Mouse (Mus musculus) olfactory bulb, adult 2 months (tissue): Measurements from ENCODE around the gene Cyp46a1. TPM values are rescaled to one million over a fixed set of nuclear protein-coding genes. Genes with fewer than 3 reads are reported as not detected.

Source experiments
- H3K27ac ChIP-seq: fragments of 200-500 bp; 2 replicates; pipeline ENCODE4 v1.5.1; 2012; ENCODE audit warnings: low read depth, low read length; ENCODE audit not compliant: insufficient read depth
- H3K4me1 ChIP-seq: fragments of 200-500 bp; 2 replicates; pipeline ENCODE4 v1.6.1; 2012; ENCODE audit warnings: low read length; ENCODE audit not compliant: control insufficient read depth, insufficient read depth
- H3K4me3 ChIP-seq: fragments of 200-500 bp; 2 replicates; pipeline ENCODE4 v1.5.1; 2012; ENCODE audit warnings: mild to moderate bottlenecking, low read depth, low read length, moderate library complexity; ENCODE audit not compliant: insufficient read depth
- CTCF ChIP-seq: fragments of 200-500 bp; IDR thresholded peaks from 2 replicates; pipeline ENCODE4 v1.5.1; 2012; ENCODE audit warnings: low read depth, mild to moderate bottlenecking, low read length, moderate library complexity; ENCODE audit not compliant: insufficient read depth
- POLR2A ChIP-seq: fragments of 200-500 bp; IDR thresholded peaks from 2 replicates; pipeline ENCODE4 v1.6.1; 2012; ENCODE audit warnings: mild to moderate bottlenecking, low read depth, low read length, moderate library complexity; ENCODE audit not compliant: insufficient read depth
- WGBS: fragments of 180-500 bp; shearing (Covaris S2); methylation state at CpG from one replicate; pipeline ENCODE4 v1.1.7; 2018; 5-methylcytosine and 5-hydroxymethylcytosine counted together
- polyA plus RNA-seq: library from polyadenylated mRNA; stranded (reverse); fragments of >200 nt; gene quantifications from 2 replicates; pipeline ENCODE4 v1.2.4, GENCODE M21; 2012; ENCODE audit warnings: low replicate concordance; ENCODE audit not compliant: missing spikeins, insufficient read depth, insufficient read length

The Cyp46a1 gene
- polyA plus RNA-seq, 1 experiment = not detected

DNA sequence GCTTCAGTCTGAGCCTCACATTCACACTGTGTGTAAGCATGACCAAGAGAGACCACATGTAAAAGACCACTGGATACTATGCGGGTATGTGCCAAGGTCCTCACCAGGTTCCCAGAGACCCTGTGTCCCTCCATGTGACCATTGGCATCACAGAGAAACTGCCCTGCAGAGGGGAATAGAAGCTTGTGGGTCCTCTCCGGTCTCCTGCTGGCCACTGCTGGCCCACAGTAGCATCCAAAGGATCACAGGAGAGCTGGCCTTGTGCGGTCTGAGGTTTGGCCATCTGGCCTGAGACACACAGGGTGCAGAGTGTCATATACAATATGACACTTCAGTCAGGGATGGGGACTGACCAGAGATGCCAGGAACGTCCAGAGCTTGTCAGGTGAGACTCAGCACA lies 24.1 kb upstream of the Cyp46a1 start:
- Histone ChIP-seq H3K4me3 (no peak overlapping the region), H3K4me1 (peaks cover 48% of the 10 kb centered on the region), H3K27ac (peak overlapping the region; percentile 76)
- WGBS = 88% methylated on average over 4 of the region's 4 CpGs
- TF ChIP-seq POLR2A (no peak), CTCF (no peak)

DNA sequence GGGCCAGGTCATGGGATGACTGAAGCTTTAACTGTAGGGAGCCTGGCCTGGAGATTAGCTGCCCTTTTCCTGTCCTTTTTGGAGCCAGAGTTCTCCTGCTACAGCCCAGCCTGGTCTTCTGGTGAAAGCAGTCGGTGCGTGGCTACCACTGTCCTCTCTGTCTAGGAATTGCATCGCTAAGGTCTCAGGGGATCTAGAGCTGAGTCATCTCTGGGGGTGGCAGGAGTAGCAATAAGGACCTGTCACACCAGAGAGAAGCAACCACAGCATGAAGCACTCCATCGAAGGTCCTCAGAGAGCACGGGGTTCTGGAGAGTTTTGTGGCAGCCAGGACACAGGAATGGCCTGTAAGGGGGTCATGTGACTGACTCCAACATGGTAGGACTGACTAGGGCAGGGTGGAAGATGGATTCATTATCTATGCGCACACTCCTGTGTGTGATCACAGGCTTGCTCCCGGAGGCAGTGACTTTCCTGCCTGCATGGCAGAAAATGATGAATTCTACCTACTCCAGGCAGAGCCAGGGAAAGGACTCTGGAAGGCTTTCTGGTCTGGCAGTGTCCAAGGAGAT lies 23.6 kb upstream of the Cyp46a1 start:
- no peak overlapping the region for H3K4me3 ChIP-seq
- peaks cover 47% of the 10 kb centered on the region for H3K4me1 ChIP-seq
- 39% methylated on average over 7 of the region's 7 CpGs for WGBS
- TF ChIP-seq CTCF (no peak), POLR2A (no peak)
- H3K27ac ChIP-seq = peak overlapping the region; percentile 76

DNA sequence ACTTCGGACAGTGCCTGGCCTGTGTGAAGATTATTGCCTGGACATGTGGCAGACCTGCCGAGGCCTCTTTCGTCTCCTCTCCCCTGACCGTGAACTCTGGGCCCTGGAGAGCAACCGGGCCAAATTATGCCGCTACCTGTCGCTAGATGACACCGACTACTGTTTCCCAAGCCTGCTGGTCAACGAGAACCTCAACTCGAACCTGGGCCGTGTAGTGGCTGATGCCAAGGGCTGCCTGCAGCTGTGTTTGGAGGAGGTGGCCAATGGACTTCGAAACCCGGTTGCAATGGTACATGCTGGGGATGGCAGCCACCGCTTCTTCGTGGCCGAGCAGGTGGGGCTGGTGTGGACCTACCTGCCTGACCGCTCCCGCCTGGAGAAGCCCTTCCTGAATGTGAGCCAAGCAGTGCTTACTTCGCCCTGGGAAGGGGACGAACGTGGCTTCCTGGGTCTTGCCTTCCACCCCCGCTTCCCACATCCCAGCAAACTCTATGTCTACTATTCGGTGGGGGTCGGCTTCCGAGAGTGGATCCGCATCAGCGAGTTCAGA lies 22.4 kb upstream of the Cyp46a1 start:
- 95% methylated on average over 27 of the region's 27 CpGs for WGBS
- H3K4me1 ChIP-seq = peaks cover 41% of the 10 kb centered on the region
- H3K4me3 ChIP-seq = no peak overlapping the region
- TF ChIP-seq POLR2A (no peak), CTCF (no peak)
- H3K27ac ChIP-seq = no peak overlapping the region

DNA sequence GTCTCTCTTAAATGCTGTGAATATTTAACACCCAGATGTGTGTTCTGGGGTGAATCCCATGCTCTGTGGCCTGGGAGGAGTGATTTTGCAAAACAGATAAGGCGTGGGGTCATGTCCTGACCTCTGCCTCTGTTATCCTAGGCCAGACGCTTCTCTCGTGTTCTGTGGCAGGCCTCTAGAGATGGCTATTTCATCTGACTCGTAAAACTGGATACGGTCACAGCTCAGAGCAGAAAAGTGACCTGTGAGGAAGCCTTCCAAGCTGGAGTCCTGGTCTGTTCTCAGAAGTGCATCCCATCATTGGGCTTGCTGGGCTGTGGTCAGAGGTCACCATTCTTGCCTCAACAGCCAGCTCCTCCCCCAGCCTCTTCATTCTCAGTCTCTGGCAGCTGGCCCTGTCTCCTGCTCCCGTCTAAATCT lies 21.7 kb upstream of the Cyp46a1 start:
- TF ChIP-seq CTCF (no peak), POLR2A (no peak)
- no peak overlapping the region for H3K27ac ChIP-seq
- H3K4me1 ChIP-seq = peaks cover 42% of the 10 kb centered on the region
- 82% methylated on average over 6 of the region's 6 CpGs for WGBS
- H3K4me3 ChIP-seq = no peak overlapping the region

DNA sequence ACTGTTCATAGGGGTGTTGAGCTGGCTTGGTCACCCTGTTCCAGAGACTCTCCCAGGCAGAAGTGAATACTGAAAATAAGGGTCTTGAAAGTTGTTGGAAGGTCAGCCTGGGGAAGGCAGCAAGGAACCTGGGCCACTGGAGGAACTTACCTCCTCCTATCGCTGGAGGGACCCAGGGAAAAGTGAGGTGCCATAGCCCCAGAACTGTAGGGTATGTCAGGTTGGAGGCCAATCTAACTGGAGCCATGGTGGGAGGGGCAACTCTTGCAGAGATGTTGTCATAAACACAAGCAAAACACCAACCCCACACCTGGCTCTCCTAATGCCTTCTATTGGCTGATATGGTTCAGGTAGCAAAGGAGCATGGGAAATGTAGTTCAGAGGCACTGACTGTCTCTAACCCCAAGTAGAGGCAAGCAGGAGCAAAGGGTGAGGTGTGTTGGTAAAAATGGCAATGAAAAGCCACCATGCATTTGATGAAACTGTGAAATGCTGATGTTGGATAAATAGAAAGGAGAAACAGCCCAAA lies 20.9 kb upstream of the Cyp46a1 start:
- Histone ChIP-seq H3K4me3 (no peak overlapping the region), H3K4me1 (peaks cover 35% of the 10 kb centered on the region), H3K27ac (no peak overlapping the region)
- TF ChIP-seq CTCF (no peak), POLR2A (no peak)
- 96% methylated on average over 1 of the region's 1 CpGs for WGBS

DNA sequence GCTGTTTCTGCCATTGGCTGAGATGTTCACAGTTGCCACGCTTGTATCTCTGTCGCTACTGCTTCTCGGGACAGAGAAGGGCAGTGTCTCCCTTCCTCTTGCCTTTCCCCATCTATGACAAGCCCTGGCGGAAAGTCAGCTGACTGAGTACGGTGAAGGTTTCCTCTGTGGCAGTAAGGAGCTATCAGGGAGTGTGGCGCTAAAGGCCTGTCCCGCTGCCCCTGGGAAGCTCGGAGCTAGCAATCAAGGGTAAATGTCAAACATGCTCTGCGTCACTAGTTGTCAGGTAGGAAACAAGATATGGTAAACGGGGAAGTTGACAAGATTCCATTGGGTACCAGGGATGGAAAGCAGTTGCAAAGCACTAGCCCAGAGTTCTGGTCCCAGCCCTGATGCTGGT lies 18.4 kb upstream of the Cyp46a1 start:
- WGBS = 85% methylated on average over 10 of the region's 10 CpGs
- Histone ChIP-seq H3K4me1 (peaks cover 14% of the 10 kb centered on the region), H3K4me3 (no peak overlapping the region), H3K27ac (no peak overlapping the region)
- TF ChIP-seq CTCF (no peak), POLR2A (no peak)

DNA sequence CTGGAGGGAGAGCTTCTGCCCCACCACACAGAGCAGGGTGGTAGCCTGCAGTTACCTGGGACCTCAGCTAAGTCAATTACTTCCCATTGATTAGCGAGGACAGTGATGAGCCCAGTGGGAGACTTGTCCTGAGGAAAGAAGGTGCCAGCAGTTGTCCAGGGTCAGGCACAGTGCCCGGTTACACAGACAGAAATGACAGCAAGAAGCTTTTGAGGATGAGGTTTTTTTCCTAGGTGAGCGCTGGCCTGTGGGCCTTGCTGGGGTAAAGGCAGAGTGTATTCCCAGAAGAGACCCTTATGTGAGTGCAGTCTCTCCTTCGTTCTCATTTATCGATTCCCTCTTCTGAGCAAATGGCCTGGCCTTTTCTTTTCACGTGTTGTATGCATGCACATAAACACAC lies 17.5 kb upstream of the Cyp46a1 start:
- no peak for TF ChIP-seq CTCF
- TF ChIP-seq POLR2A = no peak
- Histone ChIP-seq H3K4me1 (peaks cover 11% of the 10 kb centered on the region; the same call in 1 of the 2 replicates), H3K4me3 (no peak overlapping the region), H3K27ac (no peak overlapping the region)
- WGBS = 70% methylated on average over 6 of the region's 6 CpGs

DNA sequence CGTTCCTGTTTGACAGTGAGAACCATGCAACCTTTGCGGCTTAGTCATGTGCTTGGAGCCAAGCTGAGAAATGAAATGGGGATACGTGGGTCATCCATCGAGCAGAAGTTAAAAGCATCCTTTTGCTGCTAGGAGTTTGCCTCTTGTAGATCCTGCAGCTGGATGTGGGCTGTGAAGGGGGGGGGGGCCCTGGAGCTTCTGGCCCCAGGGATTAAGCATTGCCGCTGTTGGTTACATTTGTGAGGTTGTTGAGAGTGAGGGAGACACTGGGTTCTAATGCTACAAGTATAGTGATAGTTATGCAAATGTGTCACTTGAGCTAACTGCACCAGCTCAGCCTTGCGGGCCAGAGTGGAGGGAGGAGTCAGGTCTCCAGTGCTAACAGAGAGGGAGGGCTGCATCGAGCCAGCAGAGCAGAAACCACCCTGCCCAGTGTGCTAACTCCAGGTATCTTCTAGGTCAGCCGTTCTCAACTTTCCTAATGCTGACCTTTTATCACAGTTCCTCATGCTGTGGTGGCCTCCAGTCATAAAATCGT lies 16.9 kb upstream of the Cyp46a1 start:
- TF ChIP-seq CTCF (no peak), POLR2A (no peak)
- no peak overlapping the region for H3K4me3 ChIP-seq
- H3K4me1 ChIP-seq = peaks cover 8% of the 10 kb centered on the region; the same call in 1 of the 2 replicates
- no peak overlapping the region for H3K27ac ChIP-seq
- WGBS = 41% methylated on average over 9 of the region's 9 CpGs

DNA sequence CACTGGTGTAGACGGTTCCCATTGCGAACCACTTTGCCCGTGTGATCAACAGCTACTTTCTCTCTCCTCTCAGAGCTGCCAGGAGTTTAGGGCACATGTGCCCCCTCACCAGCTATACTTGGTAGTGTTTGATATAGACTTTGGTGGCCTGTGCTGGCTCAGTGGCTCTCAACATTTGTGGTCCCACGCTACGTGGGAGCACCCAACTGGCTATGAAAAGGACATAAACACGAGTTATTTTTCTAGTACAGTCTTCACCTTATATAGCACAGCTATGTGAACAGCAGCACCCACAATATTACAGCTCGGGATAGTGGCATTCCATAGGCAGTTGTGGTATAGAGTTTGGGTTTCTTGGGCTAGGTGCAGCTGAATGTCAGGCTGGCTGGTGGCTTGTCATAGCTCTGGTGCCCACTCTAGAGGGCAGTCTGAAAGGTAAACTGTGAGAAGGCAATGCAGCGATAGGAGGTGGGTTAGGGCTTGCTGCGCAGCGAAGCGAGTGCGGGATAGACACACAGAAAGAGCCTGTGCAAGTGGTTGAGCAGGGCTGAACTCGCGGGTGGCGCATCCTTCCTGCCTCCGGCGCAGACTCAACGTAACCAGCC lies 16.3 kb upstream of the Cyp46a1 start:
- H3K4me1 ChIP-seq = peaks cover 8% of the 10 kb centered on the region; the same call in 1 of the 2 replicates
- no peak overlapping the region for H3K4me3 ChIP-seq
- WGBS = 75% methylated on average over 18 of the region's 18 CpGs
- no peak for TF ChIP-seq CTCF
- no peak for TF ChIP-seq POLR2A
- H3K27ac ChIP-seq = no peak overlapping the region
